Mouse (Mus musculus) cortical plate, adult 2 months (tissue): ENCODE results near the gene Litaf.

ENCODE experiments used
- CTCF ChIP-seq: fragments of 200-500 bp; IDR thresholded peaks from 2 replicates; pipeline ENCODE4 v1.5.1; 2011; ENCODE audit warnings: mild to moderate bottlenecking, control low read depth, low read length; ENCODE audit not compliant: insufficient read depth; ENCODE audit errors: extremely low read depth
- POLR2A ChIP-seq: fragments of 200-500 bp; IDR thresholded peaks from 2 replicates; pipeline ENCODE4 v1.6.1; 2011; ENCODE audit warnings: mild to moderate bottlenecking, low read length, control low read depth; ENCODE audit not compliant: insufficient read depth; ENCODE audit errors: extremely low read depth

DNA sequence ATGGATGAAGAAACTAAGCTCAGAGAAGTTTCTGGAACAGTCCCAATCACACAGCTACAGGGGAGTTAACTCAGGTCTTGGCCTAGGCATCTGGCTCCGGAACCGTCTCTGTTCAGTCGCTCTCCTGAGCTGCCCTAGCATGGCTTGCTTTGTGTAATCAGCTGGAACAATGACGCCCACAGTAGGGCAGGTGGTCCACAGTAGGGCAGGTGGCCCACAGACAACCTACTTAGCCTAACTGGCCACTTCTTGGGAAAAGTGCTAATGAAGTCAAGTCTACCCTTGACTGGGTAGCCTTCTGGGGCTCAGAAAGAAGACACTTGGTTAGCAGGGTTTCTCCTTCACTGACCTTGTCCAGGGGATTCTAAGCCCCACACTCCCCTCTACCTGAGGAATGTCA lies 55.7 kb downstream of the Litaf start:
- TF ChIP-seq POLR2A: no peak
- TF ChIP-seq CTCF: no peak
